Mouse (Mus musculus) neural tube, embryonic 13.5 days (tissue): ENCODE measurements around the gene Rsl1d1. TPM values are rescaled to one million over a fixed set of nuclear protein-coding genes. Genes with fewer than 3 reads are reported as not detected.
"Not testable (repeated sequence)": the region's sequence is repeated elsewhere in the genome, so short reads cannot be mapped to it uniquely, and the experiment has no call there.

Experiments
- ATAC-seq: fragments of 200-750 bp; cut with Nextera tagmentation; 2 replicates; pipeline ENCODE4 v1.8.0; 2017; ENCODE audit warnings: low read depth, mild to moderate bottlenecking, moderate TSS enrichment, moderate library complexity
- H3K27ac ChIP-seq: fragments of 300-500 bp; sonication (generic); replicated peaks from 2 replicates; pipeline ENCODE4 v1.5.1; 2015; ENCODE audit warnings: moderate library complexity, mild to moderate bottlenecking, inconsistent platforms
- H3K27me3 ChIP-seq: fragments of 300-500 bp; sonication (generic); 2 replicates; pipeline ENCODE4 v1.6.1; 2015; ENCODE audit warnings: mild to moderate bottlenecking, inconsistent platforms
- H3K36me3 ChIP-seq: fragments of 300-500 bp; sonication (generic); 2 replicates; pipeline ENCODE4 v1.6.1; 2015; ENCODE audit warnings: mild to moderate bottlenecking, inconsistent platforms
- H3K4me1 ChIP-seq: fragments of 300-500 bp; sonication (generic); replicated peaks from 2 replicates; pipeline ENCODE4 v1.6.1; 2015; ENCODE audit warnings: inconsistent platforms
- H3K4me2 ChIP-seq: fragments of 300-500 bp; sonication (generic); 2 replicates; pipeline ENCODE4 v1.6.1; 2015; ENCODE audit warnings: inconsistent platforms, mild to moderate bottlenecking, moderate library complexity
- H3K4me3 ChIP-seq: fragments of 300-500 bp; sonication (generic); 2 replicates; pipeline ENCODE4 v1.5.1; 2015; ENCODE audit warnings: mild to moderate bottlenecking, inconsistent platforms
- H3K9ac ChIP-seq: fragments of 300-500 bp; sonication (generic); 2 replicates; pipeline ENCODE4 v1.6.1; 2015; ENCODE audit warnings: moderate library complexity, mild to moderate bottlenecking, inconsistent platforms
- H3K9me3 ChIP-seq: fragments of 300-500 bp; sonication (generic); 2 replicates; pipeline ENCODE4 v1.6.1; 2016; ENCODE audit warnings: inconsistent platforms
- WGBS: fragments of 180-500 bp; shearing (Covaris S2); methylation state at CpG from one replicate; pipeline ENCODE4 v1.1.7; 2015; 5-methylcytosine and 5-hydroxymethylcytosine counted together
- microRNA-seq: library from miRNA; unstranded; fragments of <30 nt; microRNA quantifications from one replicate; pipeline ENCODE4, GENCODE M21; 2016
- polyA plus RNA-seq: library from polyadenylated mRNA; unstranded; fragments of >200 nt; fragmentation: Nextera tagmentation; extraction: Ambion mirVana; gene quantifications from 2 replicates; pipeline ENCODE4 v1.2.1, GENCODE M21; 2015

The Rsl1d1 gene
- polyA plus RNA-seq, 1 experiment from 2014 or later = 144 TPM

- H3K4me2 ChIP-seq, H3K9me3 ChIP-seq, H3K27ac ChIP-seq, H3K4me3 ChIP-seq, H3K9ac ChIP-seq, H3K4me1 ChIP-seq, ATAC-seq, H3K27me3 ChIP-seq: not testable (repeated sequence)
- 18% methylated on average over 56 of the region's 56 CpGs for WGBS
- peaks cover 77% of the 10 kb centered on the region for H3K36me3 ChIP-seq
These were observed 59.2 kb downstream of the Rsl1d1 start for GRCm38 (mm10) chr16:11143706-11144483.

Small RNA genes within 50 kb of the gene (microRNA-seq; reads per million reads assigned to microRNA genes)
- 97.1 reads per million, percentile 55 among the genes with 10 or more reads in this experiment for gene Gm23935

Other genes starting within 250 kb of the Rsl1d1 start
- 123 and 124 TPM in 2 replicates for gene Snn, start 142.4 kb downstream of the Rsl1d1 start, polyA plus RNA-seq
- gene Litaf, start 137.2 kb downstream of the Rsl1d1 start, polyA plus RNA-seq = 41.2 and 41.5 TPM in 2 replicates
- gene Txndc11, start 68.7 kb downstream of the Rsl1d1 start, polyA plus RNA-seq = 28.7 and 29.6 TPM in 2 replicates
- gene Zc3h7a, start 26.9 kb downstream of the Rsl1d1 start, polyA plus RNA-seq = 74.6 and 83.8 TPM in 2 replicates
- gene Gspt1, start 51.0 kb upstream of the Rsl1d1 start, polyA plus RNA-seq = 52.4 and 62.7 TPM in 2 replicates
- gene Tnfrsf17, start 110.5 kb upstream of the Rsl1d1 start, polyA plus RNA-seq = 0.33 TPM in 1 of 2 replicates, not detected in the other
- gene Snx29, start 119.6 kb upstream of the Rsl1d1 start, polyA plus RNA-seq = 17.2 and 20.0 TPM in 2 replicates